In genomic region chr8:37215894-37216293, GRCm38 (mm10) we compare ENCODE assay signal across 22 mouse cellular contexts.
DNase-seq lines count a peak whose midpoint lies in the region; ATAC-seq and TF ChIP-seq lines count a peak whose summit lies in the region.
"Had no signal": no experiment of that assay in that cellular context is flagged by ENCODE, and none has a peak within 500 bp of the region (broad histone marks: within the 10 kb centered on the region; RNA-seq: fewer than 3 reads in every experiment).

No protein-coding gene starts in this region.

- peak; percentile 33 for DNase-seq in forebrain, embryonic 14.5 days (ENCODE audit: low spot score)
- DNase-seq in forebrain, embryonic 10.5 days (ENCODE audit: extremely low spot score, low spot score) = no peak
- peak; percentile 32 for DNase-seq in kidney, postnatal 0 days (ENCODE audit: low spot score)
- no peak for DNase-seq in kidney, adult 9 months
- peak; percentile 31 for DNase-seq in right cerebral cortex, adult 18-20 months
- DNase-seq in right cerebral cortex, postnatal 4 days = no peak
- peak; percentile 8 to 35 for DNase-seq in left cerebral cortex, postnatal 25 days (ENCODE audit: low spot score in 2 of 2)
- DNase-seq: cerebellum, adult 9-11 months; heart, postnatal 14 days; layer of hippocampus, postnatal 36 days; lung, adult 18-20 months; lung, postnatal 4 days; right cerebral cortex, postnatal 25 days; thymus, adult 2 months had no signal

- H3K4me2 ChIP-seq in forebrain, embryonic 14.5 days (ENCODE audit: low read length) = no peak overlapping the region
- no peak overlapping the region for H3K4me2 ChIP-seq in kidney, postnatal 0 days (ENCODE audit: low read length)
- H3K4me2 ChIP-seq in heart, embryonic 12.5 days = no peak overlapping the region
- H3K4me2 ChIP-seq: hindbrain, embryonic 13.5 days; limb, embryonic 15.5 days; neural tube, embryonic 12.5 days had no signal

- TF ChIP-seq CTCF in kidney, postnatal 0 days (IDR thresholded peaks at IDR 0.05; ENCODE audit: low read depth) = no peak

- no peak overlapping the region for H3K9ac ChIP-seq in forebrain, embryonic 14.5 days (ENCODE audit: low read length)
- H3K9ac ChIP-seq in kidney, postnatal 0 days (ENCODE audit: low read depth, low read length) = no peak overlapping the region
- H3K9ac ChIP-seq in heart, embryonic 12.5 days = no peak overlapping the region
- H3K9ac ChIP-seq: hindbrain, embryonic 13.5 days; limb, embryonic 15.5 days; neural tube, embryonic 12.5 days had no signal

- no peak overlapping the region for H3K4me3 ChIP-seq in forebrain, embryonic 14.5 days (ENCODE audit: low read depth, low read length)
- H3K4me3 ChIP-seq in forebrain, embryonic 10.5 days = no peak overlapping the region
- no peak overlapping the region for H3K4me3 ChIP-seq in kidney, postnatal 0 days (replicated peaks; ENCODE audit: low read depth, low read length)
- H3K4me3 ChIP-seq in heart, embryonic 12.5 days = no peak overlapping the region
- H3K4me3 ChIP-seq: heart, embryonic 10.5 days; hindbrain, embryonic 13.5 days; limb, embryonic 15.5 days; midbrain, embryonic 10.5 days; neural tube, embryonic 12.5 days had no signal

- intact Hi-C loops in left cerebral cortex, postnatal 25 days (cut with DNase I) = no loop called here

- H3K36me3 ChIP-seq in forebrain, embryonic 14.5 days (ENCODE audit: control insufficient read depth, insufficient read depth, low read length) = no peaks in the 10 kb centered on the region
- no peaks in the 10 kb centered on the region for H3K36me3 ChIP-seq in forebrain, embryonic 10.5 days (replicated peaks)
- no peaks in the 10 kb centered on the region for H3K36me3 ChIP-seq in kidney, postnatal 0 days (ENCODE audit: insufficient read depth, low read length)
- H3K36me3 ChIP-seq in heart, embryonic 12.5 days = no peaks in the 10 kb centered on the region
- H3K36me3 ChIP-seq: heart, embryonic 10.5 days; hindbrain, embryonic 13.5 days; limb, embryonic 15.5 days; midbrain, embryonic 10.5 days; neural tube, embryonic 12.5 days had no signal

- no peak overlapping the region for H3K27ac ChIP-seq in forebrain, embryonic 14.5 days (ENCODE audit: low read depth, low read length)
- H3K27ac ChIP-seq in forebrain, embryonic 10.5 days = no peak overlapping the region
- no peak overlapping the region for H3K27ac ChIP-seq in kidney, postnatal 0 days
- no peak overlapping the region for H3K27ac ChIP-seq in heart, embryonic 12.5 days (ENCODE audit: poor library complexity, severe bottlenecking)
- H3K27ac ChIP-seq: heart, embryonic 10.5 days; hindbrain, embryonic 13.5 days; limb, embryonic 15.5 days; midbrain, embryonic 10.5 days; neural tube, embryonic 12.5 days had no signal

- no peak for ATAC-seq in forebrain, embryonic 14.5 days
- no peak for ATAC-seq in kidney, postnatal 0 days (replicated peaks; ENCODE audit: low FRiP score, low read depth)
- ATAC-seq in heart, embryonic 12.5 days (ENCODE audit: insufficient number of reproducible peaks, low FRiP score) = no peak
- ATAC-seq: intestine, postnatal 0 days had no signal

- no peaks in the 10 kb centered on the region for H3K4me1 ChIP-seq in forebrain, embryonic 14.5 days (ENCODE audit: control insufficient read depth, insufficient read depth, low read length)
- H3K4me1 ChIP-seq in forebrain, embryonic 10.5 days = no peaks in the 10 kb centered on the region
- no peaks in the 10 kb centered on the region for H3K4me1 ChIP-seq in kidney, postnatal 0 days (replicated peaks; ENCODE audit: insufficient read depth, low read length)
- no peaks in the 10 kb centered on the region for H3K4me1 ChIP-seq in heart, embryonic 12.5 days (replicated peaks)
- H3K4me1 ChIP-seq: hindbrain, embryonic 13.5 days; limb, embryonic 15.5 days; midbrain, embryonic 10.5 days; neural tube, embryonic 12.5 days had no signal

- H3K27me3 ChIP-seq in forebrain, embryonic 14.5 days (replicated peaks; ENCODE audit: control insufficient read depth, insufficient read depth, low read length) = no peaks in the 10 kb centered on the region
- no peaks in the 10 kb centered on the region for H3K27me3 ChIP-seq in forebrain, embryonic 10.5 days (ENCODE audit: poor library complexity, severe bottlenecking)
- no peaks in the 10 kb centered on the region for H3K27me3 ChIP-seq in kidney, postnatal 0 days (ENCODE audit: insufficient read depth, low read length)
- H3K27me3 ChIP-seq in heart, embryonic 12.5 days (replicated peaks) = no peaks in the 10 kb centered on the region
- H3K27me3 ChIP-seq: CH12.LX; hindbrain, embryonic 13.5 days; limb, embryonic 15.5 days; neural tube, embryonic 12.5 days had no signal

- 82% methylated on average over 4 of the region's 4 CpGs for WGBS in forebrain, embryonic 14.5 days
- WGBS in forebrain, embryonic 10.5 days = 91% methylated on average over 4 of the region's 4 CpGs
- 53% methylated on average over 4 of the region's 4 CpGs for WGBS in kidney, postnatal 0 days
- 77% methylated on average over 4 of the region's 4 CpGs for WGBS in heart, embryonic 12.5 days

- no peaks in the 10 kb centered on the region for H3K9me3 ChIP-seq in forebrain, embryonic 14.5 days (replicated peaks; ENCODE audit: control insufficient read depth, low read length)
- H3K9me3 ChIP-seq in forebrain, embryonic 10.5 days = no peaks in the 10 kb centered on the region
- no peaks in the 10 kb centered on the region for H3K9me3 ChIP-seq in kidney, postnatal 0 days (replicated peaks; ENCODE audit: low read length)
- no peaks in the 10 kb centered on the region for H3K9me3 ChIP-seq in heart, embryonic 12.5 days (replicated peaks)
- H3K9me3 ChIP-seq: heart, embryonic 10.5 days; hindbrain, embryonic 13.5 days; limb, embryonic 15.5 days; midbrain, embryonic 10.5 days; neural tube, embryonic 12.5 days had no signal

Comparison
In these comparisons a context has a peak if more than half of its experiments do, and no peak if none do; other contexts are left out.
1. DNase-seq: peak in forebrain, embryonic 14.5 days (single experiment), kidney, postnatal 0 days (single experiment), right cerebral cortex, adult 18-20 months (single experiment) and left cerebral cortex, postnatal 25 days (2 of 2); none in forebrain, embryonic 10.5 days (single experiment), kidney, adult 9 months (single experiment) and right cerebral cortex, postnatal 4 days (single experiment).